Mouse (Mus musculus) lung, embryonic 16.5 days (tissue): ENCODE measurements around the gene Osbpl2. TPM values are rescaled to one million over a fixed set of nuclear protein-coding genes. Genes with fewer than 3 reads are reported as not detected.

Experiments
- ATAC-seq: fragments of 200-750 bp; cut with Nextera tagmentation; 2 replicates; pipeline ENCODE4 v1.8.0; 2017; ENCODE audit warnings: low read depth, mild to moderate bottlenecking, moderate library complexity
- H3K27ac ChIP-seq: fragments of 300-500 bp; sonication (generic); 2 replicates; pipeline ENCODE4 v1.5.1; 2014; ENCODE audit warnings: mild to moderate bottlenecking, control low read depth, low read length
- H3K27me3 ChIP-seq: fragments of 300-500 bp; sonication (generic); 2 replicates; pipeline ENCODE4 v1.6.1; 2014; ENCODE audit warnings: low read depth, low read length, mixed read lengths; ENCODE audit not compliant: control insufficient read depth, insufficient read depth
- H3K36me3 ChIP-seq: fragments of 300-500 bp; sonication (generic); 2 replicates; pipeline ENCODE4 v1.6.1; 2014; ENCODE audit warnings: low read length; ENCODE audit not compliant: control insufficient read depth, insufficient read depth
- H3K4me1 ChIP-seq: fragments of 300-500 bp; sonication (generic); replicated peaks from 2 replicates; pipeline ENCODE4 v1.6.1; 2014; ENCODE audit warnings: low read length, mixed read lengths; ENCODE audit not compliant: control insufficient read depth, insufficient read depth
- H3K4me2 ChIP-seq: fragments of 300-500 bp; sonication (generic); 2 replicates; pipeline ENCODE4 v1.6.1; 2014; ENCODE audit warnings: low read depth, low read length, control low read depth
- H3K4me3 ChIP-seq: fragments of 300-500 bp; sonication (generic); 2 replicates; pipeline ENCODE4 v1.5.1; 2014; ENCODE audit warnings: mild to moderate bottlenecking, low read length, control low read depth
- H3K9ac ChIP-seq: fragments of 300-500 bp; sonication (generic); 2 replicates; pipeline ENCODE4 v1.6.1; 2014; ENCODE audit warnings: low read length, control low read depth
- H3K9me3 ChIP-seq: fragments of 300-500 bp; sonication (generic); 2 replicates; pipeline ENCODE4 v1.6.1; 2016; ENCODE audit warnings: low read length; ENCODE audit not compliant: control insufficient read depth
- WGBS: fragments of 180-500 bp; shearing (Covaris S2); extraction: QIAGEN DNeasy Blood & Tissue Kit; methylation state at CpG from one replicate; pipeline ENCODE4 v1.1.7; 2014; 5-methylcytosine and 5-hydroxymethylcytosine counted together
- polyA plus RNA-seq: library from polyadenylated mRNA; unstranded; fragments of >200 nt; fragmentation: Nextera tagmentation; extraction: Ambion mirVana; gene quantifications from 2 replicates; pipeline ENCODE4 v1.2.1, GENCODE M21; 2015

Gene Osbpl2
- 29.9 and 30.3 TPM in 2 replicates for polyA plus RNA-seq

GRCm38 (mm10) chr2:180118661-180119438 lies at the start of gene Osbpl2:
Gene Osbpl2 (plus strand): TSS chr2:180119306.
- peaks cover 45% of the 10 kb centered on the region for H3K4me1 ChIP-seq
- peak; percentile 98 for ATAC-seq

DNA sequence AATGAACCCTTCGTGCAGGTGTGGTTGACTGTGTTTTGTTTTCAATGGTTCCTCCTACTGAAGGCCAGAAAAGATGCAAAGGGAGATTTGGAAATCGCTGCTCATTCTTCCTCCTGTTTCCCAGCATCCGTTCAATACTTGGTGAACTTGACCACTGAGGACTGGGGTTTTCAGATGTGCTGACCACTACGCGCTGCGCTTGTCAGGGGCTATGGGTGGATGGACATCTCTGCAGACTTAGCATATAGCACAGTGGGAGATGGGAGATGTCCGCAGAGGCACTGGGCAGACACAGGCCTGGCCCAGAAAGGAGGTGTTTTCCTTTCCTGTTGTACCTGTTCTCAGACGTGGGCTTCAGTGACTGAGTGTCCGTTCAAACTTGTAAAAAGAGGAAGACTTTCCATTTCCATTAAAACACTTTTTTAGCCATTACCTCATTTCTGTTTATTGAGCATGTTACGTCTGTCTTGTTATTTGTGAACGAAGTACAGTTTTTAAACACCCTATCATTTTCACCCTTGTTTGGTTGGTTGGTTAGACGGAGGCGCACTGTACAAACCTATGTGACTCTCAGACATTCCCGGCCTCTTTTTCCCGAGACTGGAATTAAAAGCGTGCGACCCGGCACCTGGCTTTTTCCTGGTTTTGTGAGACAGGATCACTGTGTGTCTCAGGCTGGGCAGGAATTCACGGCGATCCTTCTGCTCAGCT lies 49.2 kb upstream of the Osbpl2 start:
- peak; percentile 70 for ATAC-seq
- Histone ChIP-seq H3K36me3 (0 out of 2 replicates have a peak, but pooled peaks cover 2% of the 10 kb centered on the region), H3K4me1 (peaks cover 7% of the 10 kb centered on the region), H3K27me3 (no peaks in the 10 kb centered on the region), H3K4me3 (peak overlapping the region; percentile 70), H3K9me3 (no peaks in the 10 kb centered on the region), H3K9ac (peak overlapping the region; percentile 69), H3K27ac (peak overlapping the region; percentile 65), H3K4me2 (peak overlapping the region; percentile 75)
- 30% methylated on average over 20 of the region's 20 CpGs for WGBS

More at GRCm38 (mm10) chr2:180118661-180119438, at the start of gene Osbpl2:
- H3K27me3 ChIP-seq = no peaks in the 10 kb centered on the region
- H3K36me3 ChIP-seq = no peaks in the 10 kb centered on the region
- H3K9me3 ChIP-seq = no peaks in the 10 kb centered on the region
- H3K9ac ChIP-seq = peak within 1 kb of the TSS; percentile 84
- H3K4me2 ChIP-seq = peak within 1 kb of the TSS; percentile 84
- peak within 1 kb of the TSS; percentile 68 for H3K27ac ChIP-seq
- WGBS = 0% methylated on average over 52 of the region's 55 CpGs
- peak within 1 kb of the TSS; percentile 79 for H3K4me3 ChIP-seq

DNA sequence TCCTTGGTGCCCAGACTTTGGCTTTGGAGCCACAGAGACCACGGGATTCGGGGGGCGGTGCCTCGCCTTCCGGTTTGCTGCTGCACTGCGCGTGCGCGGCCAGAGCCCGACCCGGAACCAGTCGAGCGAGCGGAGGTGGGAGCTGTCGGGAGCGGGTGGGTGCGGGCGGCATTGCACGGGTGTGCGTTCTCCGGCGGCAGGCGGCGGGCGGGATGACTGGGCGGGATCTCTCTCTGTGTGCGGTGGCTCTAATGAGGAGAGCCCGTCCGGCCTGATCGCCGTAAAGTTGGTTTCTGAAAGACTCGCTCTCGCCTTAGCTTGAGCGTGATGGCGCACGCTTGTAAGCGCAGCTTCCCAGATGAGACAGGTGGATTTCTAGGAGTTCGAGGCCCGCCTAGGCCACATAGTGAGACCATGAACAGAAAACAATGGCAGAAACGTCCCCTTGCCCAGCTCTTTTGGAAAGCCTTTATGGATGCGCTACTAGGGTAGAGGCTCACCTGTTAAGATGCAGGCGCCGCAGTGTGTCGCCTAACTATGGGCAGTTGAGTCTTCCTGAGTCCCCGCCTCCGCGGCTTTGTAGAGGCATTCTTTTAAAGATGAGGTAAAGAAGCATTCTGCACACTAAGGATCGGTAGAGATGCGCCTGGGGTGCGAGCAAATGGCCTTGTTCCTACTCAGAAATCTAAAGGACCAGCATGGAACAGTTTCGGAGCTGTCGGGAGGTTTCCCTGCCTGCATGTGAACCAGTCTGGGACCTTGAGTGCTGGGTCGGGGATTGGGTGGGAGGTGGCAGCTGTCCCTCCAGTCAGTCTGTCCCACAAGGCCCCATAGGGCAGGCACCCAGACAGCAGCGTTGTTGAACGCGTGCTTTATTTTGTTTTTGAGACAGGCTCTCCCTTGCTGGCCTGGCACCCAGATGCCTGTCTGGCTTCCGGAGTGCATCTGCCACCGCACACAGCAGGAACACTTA lies 48.3 kb upstream of the Osbpl2 start, which contains the start of gene Mtg2:
Gene Mtg2 (plus strand): TSS at position 108 of the 973 bp plus-strand sequence.
- peak; percentile 98 for ATAC-seq
- 5% methylated on average over 58 of the region's 58 CpGs for WGBS

DNA sequence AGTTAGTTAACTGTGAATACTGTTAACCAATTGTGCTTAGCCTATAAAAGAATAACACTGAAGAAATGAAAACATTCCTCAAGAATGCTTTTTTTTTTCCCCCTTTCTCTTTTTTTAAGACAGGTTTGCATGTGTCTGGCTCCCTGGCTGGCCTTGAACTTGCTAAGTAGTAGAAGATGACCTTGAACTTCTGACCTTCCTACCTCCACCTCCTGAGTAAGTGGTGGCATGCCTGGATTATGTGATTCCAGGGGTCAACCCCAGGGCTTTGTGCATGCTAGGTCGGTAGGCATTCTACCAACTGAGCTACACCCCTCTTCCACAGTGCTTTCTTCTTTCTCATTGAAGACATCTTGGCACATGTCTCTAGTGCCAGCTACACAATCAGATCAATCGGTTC lies 47.4 kb upstream of the Osbpl2 start:
- Histone ChIP-seq H3K9me3 (no peaks in the 10 kb centered on the region), H3K27me3 (no peaks in the 10 kb centered on the region), H3K4me2 (no peak overlapping the region), H3K9ac (no peak overlapping the region), H3K27ac (no peak overlapping the region), H3K4me1 (peaks cover 7% of the 10 kb centered on the region), H3K4me3 (no peak overlapping the region), H3K36me3 (0 out of 2 replicates have a peak, but pooled peaks cover 2% of the 10 kb centered on the region)
- 77% methylated on average over 2 of the region's 2 CpGs for WGBS
- ATAC-seq = no peak

More for the DNA sequence above, 48.3 kb upstream of the Osbpl2 start, which contains the start of gene Mtg2:
- peaks cover 7% of the 10 kb centered on the region for H3K4me1 ChIP-seq
- H3K27ac ChIP-seq = peak within 1 kb of the TSS; percentile 65
- no peaks in the 10 kb centered on the region for H3K9me3 ChIP-seq
- peak within 1 kb of the TSS; percentile 75 for H3K4me2 ChIP-seq
- 0 out of 2 replicates have a peak, but pooled peaks cover 2% of the 10 kb centered on the region for H3K36me3 ChIP-seq
- no peaks in the 10 kb centered on the region for H3K27me3 ChIP-seq
- peak within 1 kb of the TSS; percentile 69 for H3K9ac ChIP-seq
- peak within 1 kb of the TSS; percentile 70 for H3K4me3 ChIP-seq

DNA sequence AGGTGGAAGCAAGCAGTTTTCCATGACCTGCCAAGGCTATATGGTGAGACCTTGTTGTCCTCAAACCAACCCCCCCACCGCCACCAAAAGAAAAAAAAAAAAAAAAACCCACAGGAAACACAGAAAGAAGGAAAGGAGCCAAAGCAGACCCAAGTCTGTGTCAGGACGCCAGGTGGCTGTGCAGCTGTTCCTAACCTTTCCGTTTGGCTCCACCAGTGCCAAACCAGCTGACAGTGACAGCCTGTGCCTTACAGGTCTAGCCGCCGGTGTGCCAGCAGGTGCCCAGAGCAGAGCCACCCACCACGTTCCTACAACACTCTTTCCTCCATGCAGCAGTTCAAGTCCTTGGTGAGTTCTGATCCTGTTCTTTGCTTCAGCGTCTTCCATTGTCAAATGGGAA lies 46.2 kb upstream of the Osbpl2 start:
- no peaks in the 10 kb centered on the region for H3K9me3 ChIP-seq
- WGBS = 87% methylated on average over 7 of the region's 7 CpGs
- no peak overlapping the region for H3K4me2 ChIP-seq
- H3K9ac ChIP-seq = no peak overlapping the region
- ATAC-seq = no peak
- no peak overlapping the region for H3K27ac ChIP-seq
- H3K4me3 ChIP-seq = no peak overlapping the region
- H3K4me1 ChIP-seq = peaks cover 7% of the 10 kb centered on the region
- peaks cover 2% of the 10 kb centered on the region; the same call in 1 of the 2 replicates for H3K36me3 ChIP-seq
- no peaks in the 10 kb centered on the region for H3K27me3 ChIP-seq

GRCm38 (mm10) chr2:180077622-180078021 lies 41.5 kb upstream of the Osbpl2 start:
- no peak overlapping the region for H3K27ac ChIP-seq
- 70% methylated on average over 3 of the region's 3 CpGs for WGBS
- H3K36me3 ChIP-seq = no peaks in the 10 kb centered on the region; the same call in 1 of the 2 replicates
- no peaks in the 10 kb centered on the region for H3K9me3 ChIP-seq
- no peak overlapping the region for H3K4me3 ChIP-seq
- no peak overlapping the region for H3K4me2 ChIP-seq
- H3K9ac ChIP-seq = no peak overlapping the region
- no peaks in the 10 kb centered on the region for H3K4me1 ChIP-seq
- no peak for ATAC-seq
- no peaks in the 10 kb centered on the region for H3K27me3 ChIP-seq

- Histone ChIP-seq H3K9ac (no peak overlapping the region), H3K27ac (no peak overlapping the region), H3K27me3 (no peaks in the 10 kb centered on the region), H3K4me3 (no peak overlapping the region), H3K4me2 (no peak overlapping the region), H3K9me3 (no peaks in the 10 kb centered on the region), H3K4me1 (no peaks in the 10 kb centered on the region), H3K36me3 (peaks cover 4% of the 10 kb centered on the region; the same call in 1 of the 2 replicates)
- 60% methylated on average over 8 of the region's 8 CpGs for WGBS
- ATAC-seq = no peak; the same call in 1 of the 2 replicates
Observed at GRCm38 (mm10) chr2:180080680-180081079, 38.4 kb upstream of the Osbpl2 start.

DNA sequence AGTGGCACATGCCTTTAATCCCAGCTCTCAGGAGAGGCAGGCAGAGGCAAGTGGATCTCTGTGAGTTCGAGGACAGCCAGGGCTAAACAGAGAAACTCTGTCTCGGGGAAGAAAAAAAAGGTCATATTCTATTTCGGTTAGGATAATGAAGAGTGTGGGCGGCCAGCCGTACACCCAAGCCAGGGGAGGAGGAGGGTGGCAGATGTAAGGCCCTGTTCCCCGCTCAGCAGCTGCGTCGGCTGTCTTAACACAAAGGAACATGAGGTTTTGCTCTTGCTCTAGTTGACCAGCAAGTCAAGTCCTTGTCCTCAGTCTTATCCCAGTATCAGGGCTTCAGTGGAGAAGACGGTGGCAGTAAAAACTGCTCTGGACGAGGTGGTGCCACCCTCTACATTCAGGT lies 36.0 kb upstream of the Osbpl2 start:
- H3K27ac ChIP-seq = no peak overlapping the region
- WGBS = 89% methylated on average over 10 of the region's 10 CpGs
- H3K4me2 ChIP-seq = no peak overlapping the region
- H3K4me1 ChIP-seq = no peaks in the 10 kb centered on the region
- no peaks in the 10 kb centered on the region for H3K9me3 ChIP-seq
- H3K4me3 ChIP-seq = no peak overlapping the region
- H3K27me3 ChIP-seq = no peaks in the 10 kb centered on the region
- no peak for ATAC-seq
- H3K36me3 ChIP-seq = peaks cover 4% of the 10 kb centered on the region; the same call in 1 of the 2 replicates
- no peak overlapping the region for H3K9ac ChIP-seq
